Mouse (Mus musculus) mature B cell (primary cell): Measurements from ENCODE around the gene Gse1.
"Not testable (repeated sequence)": the region's sequence is repeated elsewhere in the genome, so short reads cannot be mapped to it uniquely, and the experiment has no call there.

Experiments
- in situ Hi-C: fragments of 300-500 bp; cut with MboI; formaldehyde crosslinking; loops from 2 replicates; pipeline ENCODE4 v1.14.3; 2019

The Gse1 gene

GRCm38 (mm10) chr8:120344583-120344982 lies 116.3 kb downstream of the Gse1 start:
- in situ Hi-C loops, result no loop called here

- in situ Hi-C loops, result no loop called here
Observed at GRCm38 (mm10) chr8:120347734-120348341, 119.6 kb downstream of the Gse1 start.

- in situ Hi-C loops, result no loop called here
Observed at GRCm38 (mm10) chr8:120348922-120349321, 120.7 kb downstream of the Gse1 start.

- in situ Hi-C loops, result no loop called here
Observed at GRCm38 (mm10) chr8:120351332-120352071, 123.2 kb downstream of the Gse1 start.

GRCm38 (mm10) chr8:120352096-120352495 lies 123.8 kb downstream of the Gse1 start:
- in situ Hi-C loops, result no loop called here

GRCm38 (mm10) chr8:120356067-120356466 lies 127.8 kb downstream of the Gse1 start:
- in situ Hi-C loops, result no loop called here

GRCm38 (mm10) chr8:120357504-120357903 lies 129.2 kb downstream of the Gse1 start:
- in situ Hi-C loops, result no loop called here

- in situ Hi-C loops, result no loop called here
Observed at GRCm38 (mm10) chr8:120361301-120361700, 133.0 kb downstream of the Gse1 start.

GRCm38 (mm10) chr8:120363552-120364071 lies 135.4 kb downstream of the Gse1 start:
- in situ Hi-C loops, result no loop called here

GRCm38 (mm10) chr8:120364093-120364725 lies 136.0 kb downstream of the Gse1 start:
- in situ Hi-C loops, result no loop called here

- in situ Hi-C loops, result no loop called here
Observed at GRCm38 (mm10) chr8:120366840-120367239, 138.6 kb downstream of the Gse1 start.

GRCm38 (mm10) chr8:120368191-120368590 lies 139.9 kb downstream of the Gse1 start:
- in situ Hi-C loops, result not testable (repeated sequence)

GRCm38 (mm10) chr8:120368814-120369649 lies 140.8 kb downstream of the Gse1 start:
- in situ Hi-C loops, result no loop called here

GRCm38 (mm10) chr8:120369956-120370355 lies 141.7 kb downstream of the Gse1 start:
- in situ Hi-C loops, result no loop called here

GRCm38 (mm10) chr8:120370461-120370860 lies 142.2 kb downstream of the Gse1 start:
- in situ Hi-C loops, result no loop called here

GRCm38 (mm10) chr8:120371146-120371545 lies 142.9 kb downstream of the Gse1 start:
- in situ Hi-C loops, result no loop called here

GRCm38 (mm10) chr8:120371725-120372457 lies 143.6 kb downstream of the Gse1 start:
- in situ Hi-C loops, result no loop called here

- in situ Hi-C loops, result no loop called here
Observed at GRCm38 (mm10) chr8:120372684-120373083, 144.4 kb downstream of the Gse1 start.

- in situ Hi-C loops, result no loop called here
Observed at GRCm38 (mm10) chr8:120373621-120374020, 145.4 kb downstream of the Gse1 start.

- in situ Hi-C loops, result no loop called here
Observed at GRCm38 (mm10) chr8:120374070-120374469, 145.8 kb downstream of the Gse1 start.

GRCm38 (mm10) chr8:120374514-120374913 lies 146.3 kb downstream of the Gse1 start:
- in situ Hi-C loops, result no loop called here
